Mouse (Mus musculus): ENCODE results near the gene Cd6. TPM values are rescaled to one million over a fixed set of nuclear protein-coding genes. Genes with fewer than 3 reads are reported as not detected.

The Cd6 gene
- polyA plus RNA-seq, 1 experiment from 2014 or later, result 0.04 TPM

- Histone ChIP-seq H3K9ac (ENCODE audit: low read depth, low read length) (no peak overlapping the region), H3K4me2 (ENCODE audit: low read depth, low read length) (no peak overlapping the region), H3K9me3 (replicated peaks; ENCODE audit: control insufficient read depth, low read length) (no peaks in the 10 kb centered on the region), H3K4me3 (ENCODE audit: low read depth, low read length) (no peak overlapping the region), H3K27ac (ENCODE audit: low read length) (no peak overlapping the region), H3K27me3 (ENCODE audit: control insufficient read depth, insufficient read depth, low read depth, low read length) (peaks cover 15% of the 10 kb centered on the region), H3K4me1 (ENCODE audit: control insufficient read depth, low read depth, low read length) (peaks cover 3% of the 10 kb centered on the region; the same call in 1 of the 2 replicates), H3K36me3 (ENCODE audit: control insufficient read depth, insufficient read depth) (no peaks in the 10 kb centered on the region)
- WGBS (ENCODE audit: insufficient replicate concordance), result 31% methylated on average over 5 of the region's 5 CpGs
- ATAC-seq (ENCODE audit: low read depth), result no peak
These were observed 38.2 kb upstream of the Cd6 start for GRCm38 (mm10) chr19:10867946-10868622.

- 71% methylated on average over 13 of the region's 13 CpGs for WGBS (ENCODE audit: insufficient replicate concordance)
- no peak for ATAC-seq (ENCODE audit: low read depth)
- H3K9ac ChIP-seq (ENCODE audit: low read depth, low read length), result no peak overlapping the region
These were observed 36.5 kb upstream of the Cd6 start for GRCm38 (mm10) chr19:10866351-10866750.

GRCm38 (mm10) chr19:10860072-10860497 is 30.2 kb upstream of the Cd6 start:
- Histone ChIP-seq H3K9ac (ENCODE audit: low read depth, low read length) (no peak overlapping the region), H3K36me3 (ENCODE audit: control insufficient read depth, insufficient read depth) (no peaks in the 10 kb centered on the region), H3K27me3 (ENCODE audit: control insufficient read depth, insufficient read depth, low read depth, low read length) (no peaks in the 10 kb centered on the region), H3K4me2 (ENCODE audit: low read depth, low read length) (no peak overlapping the region), H3K4me3 (ENCODE audit: low read depth, low read length) (no peak overlapping the region), H3K27ac (ENCODE audit: low read length) (no peak overlapping the region), H3K9me3 (replicated peaks; ENCODE audit: control insufficient read depth, low read length) (no peaks in the 10 kb centered on the region), H3K4me1 (ENCODE audit: control insufficient read depth, low read depth, low read length) (no peaks in the 10 kb centered on the region)
- WGBS (ENCODE audit: insufficient replicate concordance), result 54% methylated on average over 22 of the region's 22 CpGs
- ATAC-seq (ENCODE audit: low read depth), result no peak

More at GRCm38 (mm10) chr19:10866351-10866750, 36.5 kb upstream of the Cd6 start:
- H3K4me2 ChIP-seq (ENCODE audit: low read depth, low read length), result no peak overlapping the region
- H3K4me3 ChIP-seq (ENCODE audit: low read depth, low read length), result no peak overlapping the region
- H3K36me3 ChIP-seq (ENCODE audit: control insufficient read depth, insufficient read depth), result no peaks in the 10 kb centered on the region
- H3K4me1 ChIP-seq (ENCODE audit: control insufficient read depth, low read depth, low read length), result peaks cover 3% of the 10 kb centered on the region; the same call in 1 of the 2 replicates
- no peak overlapping the region for H3K27ac ChIP-seq (ENCODE audit: low read length)
- peaks cover 15% of the 10 kb centered on the region for H3K27me3 ChIP-seq (ENCODE audit: control insufficient read depth, insufficient read depth, low read depth, low read length)
- H3K9me3 ChIP-seq (replicated peaks; ENCODE audit: control insufficient read depth, low read length), result no peaks in the 10 kb centered on the region

GRCm38 (mm10) chr19:10856520-10856919 is 26.7 kb upstream of the Cd6 start:
- no peak for ATAC-seq (ENCODE audit: low read depth)
- H3K9ac ChIP-seq (ENCODE audit: low read depth, low read length), result no peak overlapping the region
- no peaks in the 10 kb centered on the region for H3K27me3 ChIP-seq (ENCODE audit: control insufficient read depth, insufficient read depth, low read depth, low read length)
- no peaks in the 10 kb centered on the region for H3K36me3 ChIP-seq (ENCODE audit: control insufficient read depth, insufficient read depth)
- H3K4me1 ChIP-seq (ENCODE audit: control insufficient read depth, low read depth, low read length), result no peaks in the 10 kb centered on the region
- H3K4me3 ChIP-seq (ENCODE audit: low read depth, low read length), result no peak overlapping the region
- no peak overlapping the region for H3K27ac ChIP-seq (ENCODE audit: low read length)
- no peak overlapping the region for H3K4me2 ChIP-seq (ENCODE audit: low read depth, low read length)
- H3K9me3 ChIP-seq (replicated peaks; ENCODE audit: control insufficient read depth, low read length), result no peaks in the 10 kb centered on the region
- 37% methylated on average over 2 of the region's 2 CpGs for WGBS (ENCODE audit: insufficient replicate concordance)

GRCm38 (mm10) chr19:10855422-10855821 is 25.6 kb upstream of the Cd6 start:
- no peak overlapping the region for H3K9ac ChIP-seq (ENCODE audit: low read depth, low read length)
- 58% methylated on average over 3 of the region's 3 CpGs for WGBS (ENCODE audit: insufficient replicate concordance)

GRCm38 (mm10) chr19:10847311-10848087 is 17.6 kb upstream of the Cd6 start:
- Histone ChIP-seq H3K27me3 (ENCODE audit: control insufficient read depth, insufficient read depth, low read depth, low read length) (no peaks in the 10 kb centered on the region), H3K27ac (ENCODE audit: low read length) (no peak overlapping the region), H3K4me2 (ENCODE audit: low read depth, low read length) (no peak overlapping the region), H3K9ac (ENCODE audit: low read depth, low read length) (no peak overlapping the region), H3K4me3 (ENCODE audit: low read depth, low read length) (no peak overlapping the region), H3K4me1 (ENCODE audit: control insufficient read depth, low read depth, low read length) (no peaks in the 10 kb centered on the region), H3K36me3 (ENCODE audit: control insufficient read depth, insufficient read depth) (no peaks in the 10 kb centered on the region), H3K9me3 (replicated peaks; ENCODE audit: control insufficient read depth, low read length) (no peaks in the 10 kb centered on the region)
- ATAC-seq (ENCODE audit: low read depth), result no peak
- WGBS (ENCODE audit: insufficient replicate concordance), result 36% methylated on average over 3 of the region's 3 CpGs

More at GRCm38 (mm10) chr19:10855422-10855821, 25.6 kb upstream of the Cd6 start:
- ATAC-seq (ENCODE audit: low read depth), result no peak
- Histone ChIP-seq H3K27me3 (ENCODE audit: control insufficient read depth, insufficient read depth, low read depth, low read length) (no peaks in the 10 kb centered on the region), H3K4me3 (ENCODE audit: low read depth, low read length) (no peak overlapping the region), H3K27ac (ENCODE audit: low read length) (no peak overlapping the region), H3K4me1 (ENCODE audit: control insufficient read depth, low read depth, low read length) (no peaks in the 10 kb centered on the region), H3K4me2 (ENCODE audit: low read depth, low read length) (no peak overlapping the region), H3K36me3 (ENCODE audit: control insufficient read depth, insufficient read depth) (no peaks in the 10 kb centered on the region), H3K9me3 (replicated peaks; ENCODE audit: control insufficient read depth, low read length) (no peaks in the 10 kb centered on the region)

GRCm38 (mm10) chr19:10846150-10846549 is 16.3 kb upstream of the Cd6 start:
- Histone ChIP-seq H3K4me3 (ENCODE audit: low read depth, low read length) (no peak overlapping the region), H3K4me2 (ENCODE audit: low read depth, low read length) (no peak overlapping the region), H3K36me3 (ENCODE audit: control insufficient read depth, insufficient read depth) (no peaks in the 10 kb centered on the region), H3K9ac (ENCODE audit: low read depth, low read length) (no peak overlapping the region), H3K27ac (ENCODE audit: low read length) (no peak overlapping the region), H3K27me3 (ENCODE audit: control insufficient read depth, insufficient read depth, low read depth, low read length) (no peaks in the 10 kb centered on the region), H3K4me1 (ENCODE audit: control insufficient read depth, low read depth, low read length) (no peaks in the 10 kb centered on the region), H3K9me3 (replicated peaks; ENCODE audit: control insufficient read depth, low read length) (no peaks in the 10 kb centered on the region)
- ATAC-seq (ENCODE audit: low read depth), result no peak
- 64% methylated on average over 7 of the region's 7 CpGs for WGBS (ENCODE audit: insufficient replicate concordance)

- H3K4me3 ChIP-seq (ENCODE audit: low read depth, low read length), result no peak overlapping the region
- H3K9me3 ChIP-seq (replicated peaks; ENCODE audit: control insufficient read depth, low read length), result no peaks in the 10 kb centered on the region
- no peak overlapping the region for H3K27ac ChIP-seq (ENCODE audit: low read length)
- 54% methylated on average over 3 of the region's 3 CpGs for WGBS (ENCODE audit: insufficient replicate concordance)
- H3K36me3 ChIP-seq (ENCODE audit: control insufficient read depth, insufficient read depth), result no peaks in the 10 kb centered on the region
- H3K9ac ChIP-seq (ENCODE audit: low read depth, low read length), result no peak overlapping the region
- no peak for ATAC-seq (ENCODE audit: low read depth)
- no peaks in the 10 kb centered on the region for H3K27me3 ChIP-seq (ENCODE audit: control insufficient read depth, insufficient read depth, low read depth, low read length)
- H3K4me2 ChIP-seq (ENCODE audit: low read depth, low read length), result no peak overlapping the region
- H3K4me1 ChIP-seq (ENCODE audit: control insufficient read depth, low read depth, low read length), result no peaks in the 10 kb centered on the region
These were observed 15.6 kb upstream of the Cd6 start for GRCm38 (mm10) chr19:10845454-10845853.

- Histone ChIP-seq H3K4me2 (ENCODE audit: low read depth, low read length) (no peak overlapping the region), H3K27me3 (ENCODE audit: control insufficient read depth, insufficient read depth, low read depth, low read length) (no peaks in the 10 kb centered on the region), H3K27ac (ENCODE audit: low read length) (no peak overlapping the region), H3K9me3 (replicated peaks; ENCODE audit: control insufficient read depth, low read length) (no peaks in the 10 kb centered on the region), H3K4me1 (ENCODE audit: control insufficient read depth, low read depth, low read length) (no peaks in the 10 kb centered on the region), H3K4me3 (ENCODE audit: low read depth, low read length) (no peak overlapping the region), H3K9ac (ENCODE audit: low read depth, low read length) (no peak overlapping the region), H3K36me3 (ENCODE audit: control insufficient read depth, insufficient read depth) (no peaks in the 10 kb centered on the region)
- ATAC-seq (ENCODE audit: low read depth), result no peak
- 62% methylated on average over 5 of the region's 5 CpGs for WGBS (ENCODE audit: insufficient replicate concordance)
These were observed 14.3 kb upstream of the Cd6 start for GRCm38 (mm10) chr19:10844206-10844605.

All from liver, embryonic 16.5 days (tissue).